Mouse (Mus musculus): ENCODE measurements around the gene Wnt8b.

Gene Wnt8b

GRCm38 (mm10) chr19:44493128-44493527 is at the start of gene Wnt8b:
Wnt8b (plus strand) TSS chr19:44493472.
- no peak for DNase-seq

- no peak for DNase-seq
Measured at GRCm38 (mm10) chr19:44445755-44446154, 47.5 kb upstream of the Wnt8b start.

GRCm38 (mm10) chr19:44447927-44448326 is 45.3 kb upstream of the Wnt8b start:
- peak; percentile 5 for DNase-seq

DNA sequence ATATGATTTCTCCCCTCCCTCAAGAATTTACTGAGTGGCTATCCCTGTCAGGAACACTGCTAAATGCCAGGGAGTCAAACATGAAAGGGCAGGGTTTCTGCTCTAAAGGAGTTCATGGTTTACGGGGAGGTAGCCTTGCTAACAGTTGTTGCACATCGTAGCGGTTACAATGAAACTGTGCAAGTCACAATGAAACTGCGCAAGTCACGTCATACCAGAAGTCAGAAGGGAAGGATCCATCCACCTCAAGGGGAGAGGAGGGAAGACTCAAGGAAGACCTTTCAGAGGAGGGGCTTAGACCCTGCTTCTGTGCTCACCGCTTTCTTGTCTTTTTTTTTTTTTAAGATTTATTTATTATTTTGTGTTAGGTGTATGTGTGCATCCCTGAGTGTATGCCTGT is 38.4 kb upstream of the Wnt8b start:
- no peak for DNase-seq

GRCm38 (mm10) chr19:44455356-44455755 is 37.9 kb upstream of the Wnt8b start:
- peak; percentile 60 for DNase-seq

- no peak for DNase-seq
Measured at GRCm38 (mm10) chr19:44457359-44458055, 35.8 kb upstream of the Wnt8b start.

DNA sequence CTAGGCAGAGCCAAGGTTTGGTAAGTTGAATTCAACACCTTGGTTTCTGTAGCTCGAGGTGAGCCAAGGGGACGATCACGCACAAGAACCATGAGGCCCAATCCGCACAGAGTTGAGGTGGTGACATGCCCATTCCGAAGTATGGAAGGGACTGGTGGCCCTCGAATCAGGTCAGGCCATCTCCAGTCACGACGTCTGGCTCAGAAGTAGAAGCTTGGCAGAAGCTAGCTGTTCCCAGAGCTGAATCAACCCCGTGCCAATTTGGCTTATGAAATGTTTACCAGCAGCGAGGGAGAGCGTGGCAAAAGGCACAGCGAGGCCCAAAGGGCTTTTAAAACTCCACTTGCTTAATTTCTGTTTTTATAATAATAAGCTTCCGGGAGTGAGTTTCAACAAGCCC is 34.6 kb upstream of the Wnt8b start:
- DNase-seq = peak; percentile 39

- DNase-seq = no peak
Measured at GRCm38 (mm10) chr19:44460441-44460840, 32.8 kb upstream of the Wnt8b start.

DNA sequence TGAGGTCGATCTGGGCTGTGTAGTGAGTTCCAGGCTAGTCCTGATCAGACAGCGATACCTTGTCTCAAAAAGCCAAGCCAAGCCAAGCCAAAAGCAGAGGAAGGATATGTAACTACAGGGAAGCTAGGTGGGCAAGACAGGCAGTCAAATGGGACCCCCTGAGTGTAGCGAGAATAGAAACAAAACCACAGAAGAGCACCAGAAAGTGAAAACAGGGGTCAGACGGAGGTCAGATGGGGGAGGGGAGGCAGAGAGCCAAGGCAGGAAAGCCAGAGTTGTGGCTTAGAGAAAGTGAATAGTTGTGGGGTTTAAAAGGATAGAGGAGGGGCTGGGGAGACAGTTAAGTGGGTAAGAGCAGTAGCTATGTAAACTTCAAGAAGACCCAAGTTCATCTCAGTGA is 31.8 kb upstream of the Wnt8b start:
- no peak for DNase-seq

DNA sequence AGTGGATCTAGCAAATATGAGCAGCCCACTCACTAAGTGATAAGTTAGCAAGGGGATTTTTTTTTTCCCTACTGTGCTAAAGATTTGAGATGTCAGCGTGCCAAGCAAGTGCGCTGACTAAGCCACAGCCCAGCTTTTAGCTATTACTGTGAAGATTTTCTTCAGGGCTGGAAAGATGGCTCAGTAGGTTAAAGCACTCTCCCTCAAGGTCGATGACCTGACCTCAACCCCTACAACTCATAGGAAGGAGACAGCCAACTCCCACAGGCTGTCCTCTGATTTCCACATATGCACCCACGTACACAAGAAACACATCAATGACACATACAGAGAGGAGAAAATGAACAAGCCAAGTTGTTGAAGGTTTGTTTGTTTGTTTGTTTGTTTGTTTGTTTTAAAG is 31.1 kb upstream of the Wnt8b start:
- DNase-seq = no peak

DNA sequence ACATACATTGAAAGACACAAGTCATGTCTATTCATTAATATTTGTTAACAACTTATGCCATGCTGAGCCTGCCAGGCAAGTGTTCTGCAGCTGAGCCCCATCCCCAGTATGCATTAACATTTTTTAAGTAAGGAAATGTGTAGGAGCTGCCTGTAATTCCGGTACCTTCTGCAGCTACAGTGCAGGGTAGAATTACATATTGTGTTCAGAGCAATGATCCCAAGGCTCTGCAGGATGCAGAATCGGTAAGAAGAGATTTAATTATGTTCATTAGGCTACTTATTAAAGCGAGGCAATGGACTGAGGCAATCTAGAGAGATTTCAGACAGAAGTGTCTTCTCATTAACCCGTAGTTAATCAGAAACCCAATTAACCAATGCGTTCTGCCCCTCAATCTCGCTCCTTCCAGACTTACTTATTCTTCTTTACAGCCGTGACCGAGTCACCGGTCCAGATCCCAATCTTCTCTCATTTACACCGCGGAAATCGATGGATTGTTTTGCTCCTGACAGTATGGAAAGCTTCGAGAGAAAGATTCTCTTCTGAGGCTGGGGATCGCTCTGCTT is 27.2 kb upstream of the Wnt8b start:
- peak; percentile 29 for DNase-seq

GRCm38 (mm10) chr19:44474158-44474557 is 19.1 kb upstream of the Wnt8b start:
- DNase-seq = peak; percentile 79

GRCm38 (mm10) chr19:44475268-44475667 is 18.0 kb upstream of the Wnt8b start:
- DNase-seq = no peak

GRCm38 (mm10) chr19:44476541-44476940 is 16.7 kb upstream of the Wnt8b start:
- DNase-seq = no peak

DNA sequence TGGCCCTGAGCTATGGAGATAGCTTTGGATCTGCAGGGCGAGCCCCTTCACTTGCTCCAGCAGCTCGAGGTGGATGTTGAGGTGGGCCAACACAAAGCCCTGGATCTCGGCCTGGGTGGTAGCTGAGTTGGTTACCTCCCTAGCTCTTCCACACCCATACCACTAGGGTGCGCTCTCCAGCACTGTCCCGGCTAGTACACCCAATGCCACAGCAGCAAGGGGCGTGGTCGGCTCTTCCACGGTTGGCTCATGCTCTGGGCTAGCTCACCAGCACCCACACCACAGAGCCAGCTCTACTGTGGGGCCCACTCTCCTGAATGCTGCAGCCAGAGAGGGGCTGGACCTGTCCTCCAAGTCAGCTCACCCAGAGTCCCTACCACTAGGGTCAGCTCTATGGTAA is 6.0 kb upstream of the Wnt8b start:
- DNase-seq = peak; percentile 31

DNA sequence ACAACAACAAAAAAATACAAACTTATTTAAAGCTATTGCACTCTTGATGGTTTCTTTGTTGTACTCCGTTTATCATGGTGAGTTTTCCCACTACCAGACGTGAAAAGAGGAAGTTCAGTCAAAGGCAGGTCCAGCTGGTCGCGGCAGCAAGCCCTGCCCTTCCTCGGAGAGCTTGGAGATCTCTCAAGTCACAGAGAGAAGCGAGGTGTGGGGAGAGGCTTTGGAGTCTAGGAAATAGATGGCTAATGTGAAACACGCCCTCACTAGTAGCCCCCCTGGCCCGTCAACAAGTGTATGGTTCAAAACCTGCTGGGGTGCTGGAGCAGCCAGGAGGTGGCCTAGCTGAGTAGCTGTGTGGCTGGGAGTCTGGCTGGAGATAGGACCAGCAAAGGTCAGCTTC is 3.2 kb downstream of the Wnt8b start:
- DNase-seq = no peak

DNA sequence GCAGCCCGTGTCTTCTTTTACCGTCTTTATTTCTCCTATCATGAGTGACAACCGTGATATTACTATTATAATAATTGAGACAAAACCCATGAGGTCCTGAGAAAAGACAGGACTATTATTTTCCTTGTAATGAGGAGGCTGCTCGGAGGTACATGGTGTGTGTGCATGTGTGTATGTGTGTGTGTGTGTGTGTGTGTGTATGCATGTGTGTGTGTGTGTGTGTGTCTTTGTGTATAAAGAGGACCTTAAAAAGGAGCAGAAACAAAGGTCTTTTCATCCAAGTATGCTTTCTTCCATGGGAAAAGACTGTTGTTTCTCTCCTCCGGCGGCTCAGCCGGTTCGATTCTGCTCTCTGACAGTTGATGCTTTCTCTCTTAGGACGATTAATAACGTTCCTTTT is 3.7 kb downstream of the Wnt8b start:
- DNase-seq = no peak

DNA sequence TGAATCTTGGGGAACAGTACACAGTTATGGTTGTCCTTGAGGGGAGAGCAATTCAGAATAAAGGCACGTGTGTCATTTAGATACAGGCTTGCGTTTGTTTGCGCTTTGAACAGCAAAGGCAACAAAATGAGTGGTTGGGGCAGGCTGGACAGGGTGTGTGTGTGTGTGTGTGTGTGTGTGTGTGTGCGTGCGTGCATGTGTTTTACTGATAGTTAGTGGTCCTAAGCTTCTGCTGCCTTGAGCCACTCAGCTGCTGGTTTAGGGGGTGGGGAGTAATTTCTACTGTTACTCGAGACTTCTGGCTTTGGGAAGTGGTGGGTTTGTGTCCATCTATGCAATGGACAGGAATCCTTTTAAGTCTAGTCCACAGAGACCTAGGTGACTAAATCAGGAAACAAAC is 5.7 kb downstream of the Wnt8b start:
- DNase-seq = no peak

DNA sequence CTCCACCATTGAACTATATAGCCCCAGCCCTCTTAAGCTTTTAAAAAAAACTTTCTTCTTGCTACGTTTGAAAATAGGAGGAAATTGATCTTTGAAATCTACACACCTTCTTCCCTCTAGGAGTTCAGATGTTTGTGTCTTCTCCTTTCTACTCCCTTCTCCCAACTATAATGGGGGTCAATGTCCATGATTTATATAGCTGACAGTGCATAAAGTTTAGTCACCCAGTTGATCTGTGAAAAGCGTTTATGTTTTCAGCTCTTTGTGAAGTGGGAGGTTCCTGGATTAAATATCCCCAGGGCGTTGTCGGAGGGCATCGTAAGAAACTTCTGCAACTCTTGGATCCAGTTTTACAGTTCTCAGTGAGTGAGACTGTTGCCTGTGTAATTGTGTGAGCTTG is 7.0 kb downstream of the Wnt8b start:
- DNase-seq = no peak

DNA sequence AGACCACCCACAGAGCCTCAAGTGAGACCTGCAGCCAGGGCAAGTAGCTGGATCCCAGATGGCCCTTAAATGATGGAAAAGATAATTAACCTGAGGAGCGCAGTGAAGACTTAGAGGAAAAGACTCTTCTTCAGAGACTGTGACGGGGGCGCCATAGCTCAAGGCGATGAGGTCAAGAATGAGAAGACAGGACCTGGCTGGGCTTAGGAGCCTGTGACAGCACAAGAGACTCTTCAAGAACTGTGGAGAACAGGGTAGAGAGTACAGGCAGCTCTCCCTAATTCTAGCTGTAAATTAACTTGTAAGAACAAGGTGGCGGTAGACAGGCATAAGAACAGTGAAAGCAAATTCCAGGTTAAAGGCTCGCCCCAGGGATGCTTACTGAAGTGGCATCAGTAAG is 8.7 kb downstream of the Wnt8b start:
- DNase-seq = no peak

DNA sequence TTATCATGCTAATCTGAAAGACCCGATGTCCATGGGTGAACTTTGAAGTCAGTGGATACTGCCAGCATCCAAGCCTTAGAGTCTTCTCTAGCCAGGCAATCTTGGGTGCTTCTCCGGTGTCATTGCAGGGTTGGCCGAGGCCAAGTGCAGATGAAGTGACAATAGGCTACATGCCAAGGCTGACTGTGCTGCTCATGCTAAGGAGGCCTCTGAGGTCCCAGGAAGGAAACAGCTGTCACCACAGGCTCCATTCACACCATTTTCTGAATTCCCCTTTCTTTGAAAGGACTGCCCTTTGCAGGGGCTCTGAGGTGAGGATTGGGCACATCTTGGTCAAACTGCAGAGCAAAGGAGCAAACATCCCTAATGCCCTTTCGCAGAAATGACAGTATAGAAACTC is 9.5 kb downstream of the Wnt8b start:
- DNase-seq = no peak

- no peak for DNase-seq
Measured at GRCm38 (mm10) chr19:44510534-44511175, 17.4 kb downstream of the Wnt8b start.

- DNase-seq = peak; percentile 73
Measured at GRCm38 (mm10) chr19:44511451-44512231, 18.4 kb downstream of the Wnt8b start.

DNA sequence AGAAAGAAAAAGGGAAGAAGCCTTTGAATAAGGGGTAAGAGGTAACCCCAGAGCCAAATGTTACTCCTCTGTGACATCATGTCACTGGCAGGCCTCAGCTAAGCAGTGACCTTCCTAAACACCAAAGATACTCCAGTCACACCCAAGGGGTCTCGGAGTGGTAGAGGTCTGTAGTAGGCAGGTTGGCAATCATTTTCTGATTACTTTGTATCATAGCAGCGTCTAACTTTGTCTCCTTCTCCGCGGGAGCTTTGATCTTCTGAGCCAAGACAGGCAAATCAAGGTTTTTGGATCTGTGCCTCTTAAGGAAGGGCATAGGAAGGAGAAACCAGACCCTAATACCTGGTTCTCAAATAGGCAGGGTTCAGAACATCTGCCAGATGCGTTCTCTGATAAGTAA is 19.3 kb downstream of the Wnt8b start:
- no peak for DNase-seq
